Mouse (Mus musculus): ENCODE measurements around the gene Kmt2d.

GRCm38 (mm10) chr15:98806071-98806808, 64.8 kb downstream of the Kmt2d start:
- TF ChIP-seq CTCF (IDR thresholded peaks at IDR 0.05; ENCODE audit: low read depth) (no peak), EP300 (optimal IDR thresholded peaks at IDR 0.05) (no peak)
